Mouse (Mus musculus) bone marrow macrophage, adult 2 months (primary cell): Measurements from ENCODE around the gene Mapk3. TPM values are rescaled to one million over a fixed set of nuclear protein-coding genes. Genes with fewer than 3 reads are reported as not detected.

Experiments used
- H3K27ac ChIP-seq: 2 replicates; pipeline ENCODE4 v1.5.1; 2012; ENCODE audit warnings: low read depth, low read length; ENCODE audit not compliant: insufficient read depth
- H3K4me1 ChIP-seq: 2 replicates; pipeline ENCODE4 v1.6.1; 2012; ENCODE audit warnings: low read length; ENCODE audit not compliant: control insufficient read depth, insufficient read depth
- H3K4me3 ChIP-seq: 2 replicates; pipeline ENCODE4 v1.5.1; 2012; ENCODE audit warnings: mild to moderate bottlenecking, low read length, moderate library complexity; ENCODE audit not compliant: insufficient read depth
- CTCF ChIP-seq: IDR thresholded peaks from 2 replicates; pipeline ENCODE4 v1.5.1; 2012; ENCODE audit warnings: low read depth, mild to moderate bottlenecking, low read length, moderate library complexity
- POLR2A ChIP-seq: IDR thresholded peaks from 2 replicates; pipeline ENCODE4 v1.6.1; 2012; ENCODE audit warnings: mild to moderate bottlenecking, low read depth, low read length, borderline replicate concordance
- polyA plus RNA-seq: library from polyadenylated mRNA; stranded (reverse); fragments of >200 nt; gene quantifications from 2 replicates; pipeline ENCODE4 v1.2.4, GENCODE M21; 2012; ENCODE audit not compliant: missing spikeins, insufficient read depth, insufficient read length

Mapk3 gene
- polyA plus RNA-seq, 1 experiment = 390 TPM

DNA sequence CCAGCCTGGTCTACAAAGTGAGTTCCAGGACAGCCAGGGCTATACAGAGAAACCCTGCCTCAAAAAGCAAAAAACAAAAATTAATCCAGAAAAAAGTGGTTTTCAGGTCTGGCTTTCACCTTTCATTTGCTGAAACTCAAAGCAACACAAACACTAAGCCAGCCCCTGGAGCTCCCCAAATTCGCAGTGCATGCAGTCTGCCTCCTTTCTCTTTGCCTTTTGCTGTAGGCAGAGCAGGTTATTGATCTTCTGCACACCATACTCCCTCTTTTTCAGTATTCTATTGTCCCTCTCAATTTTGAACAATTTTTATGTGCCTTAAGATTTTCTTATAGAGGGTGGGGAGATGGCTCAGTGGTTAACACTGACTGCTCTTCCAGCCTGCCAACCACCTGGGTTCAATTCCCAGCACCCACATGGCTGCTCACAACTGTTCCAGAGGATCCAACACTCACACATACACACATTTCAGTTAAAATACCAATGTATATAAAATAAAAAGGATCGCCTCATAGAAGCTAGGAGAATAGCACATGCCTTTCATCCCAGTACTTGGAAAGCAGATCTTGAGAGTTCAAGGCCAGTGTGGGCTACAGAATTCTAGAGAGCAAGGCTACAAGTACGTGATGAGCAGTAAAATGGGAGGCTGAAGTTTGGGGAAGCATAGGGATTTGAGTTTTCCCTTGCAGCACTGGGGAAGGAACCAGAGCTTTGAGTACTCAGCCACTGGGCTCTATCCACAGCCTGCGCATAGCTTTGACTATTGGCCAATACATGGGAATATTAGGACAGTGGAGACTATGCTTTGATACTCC, 34.3 kb downstream of the Mapk3 start:
- Histone ChIP-seq H3K27ac (0 out of 2 replicates have a peak overlapping the region, but pooled peaks have one; percentile 6), H3K4me3 (no peak overlapping the region), H3K4me1 (peaks cover 9% of the 10 kb centered on the region)
- no peak for TF ChIP-seq CTCF
- TF ChIP-seq POLR2A = no peak

DNA sequence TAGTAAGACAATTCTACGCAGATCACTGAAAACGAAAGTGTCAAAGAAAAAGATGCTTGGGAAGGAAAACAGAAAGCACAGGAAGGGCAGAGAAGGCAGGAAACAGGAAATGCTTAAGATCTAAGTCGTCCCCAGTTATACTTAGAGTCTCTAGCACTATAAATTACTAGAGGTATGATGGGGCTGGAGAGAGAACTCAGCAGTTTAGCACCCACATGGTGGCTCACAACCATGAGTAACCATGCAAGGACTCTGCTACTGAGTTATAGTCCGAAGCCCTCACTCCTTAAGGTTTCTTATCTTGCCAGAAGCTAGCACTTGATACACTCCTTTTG, 34.8 kb downstream of the Mapk3 start:
- TF ChIP-seq CTCF = no peak
- no peak for TF ChIP-seq POLR2A
- 0 out of 2 replicates have a peak overlapping the region, but pooled peaks have one; percentile 13 for H3K27ac ChIP-seq
- H3K4me3 ChIP-seq = no peak overlapping the region
- peaks cover 9% of the 10 kb centered on the region for H3K4me1 ChIP-seq

DNA sequence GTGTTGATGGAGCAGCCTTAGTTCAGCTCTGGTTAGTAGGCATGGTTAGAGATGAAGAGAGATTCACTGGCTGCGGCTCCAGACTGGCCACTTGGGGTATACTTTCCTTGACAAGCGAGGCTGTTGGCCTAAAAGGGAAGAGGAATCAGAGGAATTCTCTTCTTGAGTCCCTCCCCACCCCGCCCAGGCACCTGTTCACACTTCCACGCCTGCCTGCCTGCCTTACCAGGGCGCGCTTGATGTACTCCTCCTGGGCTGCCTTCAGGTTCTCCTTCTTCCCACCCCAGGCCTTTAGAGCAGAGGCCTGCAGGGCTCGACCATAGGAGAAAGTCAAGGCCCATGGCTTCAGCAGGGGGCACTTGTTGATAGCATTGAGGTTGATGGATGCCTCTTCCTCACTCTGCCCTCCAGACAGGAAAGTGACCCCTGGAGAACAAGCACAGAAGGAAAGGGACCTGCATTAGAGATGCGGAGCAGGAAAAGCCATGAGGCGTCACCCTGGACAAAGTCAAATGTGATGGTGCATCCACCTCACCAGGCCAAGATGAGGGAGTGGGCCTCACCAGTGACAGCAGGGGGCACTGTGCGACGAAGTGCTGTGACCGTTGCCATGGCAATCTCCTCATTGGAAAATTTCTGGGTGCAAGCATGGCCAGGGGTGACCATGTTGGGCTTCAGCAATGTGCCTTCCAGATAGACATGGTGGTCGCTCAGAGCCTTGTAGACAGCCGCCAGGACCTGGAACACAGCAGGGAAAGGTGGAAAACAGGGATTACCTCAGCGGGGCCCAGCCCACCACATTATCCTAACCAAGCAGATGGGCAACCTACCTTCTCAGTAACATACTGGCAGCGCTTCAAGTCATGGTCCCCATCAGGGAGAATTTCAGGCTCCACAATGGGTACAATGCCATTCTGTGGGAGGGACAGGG, 36.3 kb downstream of the Mapk3 start:
- Histone ChIP-seq H3K27ac (no peak overlapping the region), H3K4me1 (peaks cover 13% of the 10 kb centered on the region), H3K4me3 (peak overlapping the region; percentile 6; the same call in 1 of the 2 replicates)
- TF ChIP-seq POLR2A = no peak
- TF ChIP-seq CTCF = no peak

DNA sequence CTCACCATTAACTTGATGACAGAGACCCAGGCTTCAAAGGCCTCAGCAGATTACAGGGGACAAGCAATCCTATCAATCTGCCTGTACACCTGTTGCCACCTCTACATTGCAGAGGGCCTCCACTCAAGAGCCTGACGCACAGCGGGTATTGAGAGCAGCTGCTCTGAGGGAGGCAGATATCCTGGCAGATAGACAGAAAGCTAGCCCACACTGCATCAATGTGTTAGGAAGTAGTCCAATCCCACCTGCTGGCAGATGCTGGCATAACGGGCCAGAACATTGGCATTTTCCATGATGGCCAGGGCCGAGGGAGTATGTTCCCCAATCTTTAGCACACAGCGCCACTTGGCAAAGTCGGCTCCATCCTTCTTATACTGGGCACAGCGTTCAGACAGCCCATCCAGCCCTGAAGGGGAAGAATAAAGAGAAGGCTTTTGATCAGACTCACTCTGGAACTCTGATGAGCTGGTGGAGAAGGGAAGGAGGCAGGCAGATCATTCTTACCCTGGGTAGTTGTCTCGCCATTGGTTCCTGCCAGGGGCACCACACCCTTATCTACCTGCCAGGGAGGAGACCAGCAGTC, 37.0 kb downstream of the Mapk3 start:
- peaks cover 18% of the 10 kb centered on the region for H3K4me1 ChIP-seq
- TF ChIP-seq POLR2A = no peak
- TF ChIP-seq CTCF = no peak; the same call in 1 of the 2 replicates
- peak overlapping the region; percentile 74 for H3K4me3 ChIP-seq
- H3K27ac ChIP-seq = no peak overlapping the region

DNA sequence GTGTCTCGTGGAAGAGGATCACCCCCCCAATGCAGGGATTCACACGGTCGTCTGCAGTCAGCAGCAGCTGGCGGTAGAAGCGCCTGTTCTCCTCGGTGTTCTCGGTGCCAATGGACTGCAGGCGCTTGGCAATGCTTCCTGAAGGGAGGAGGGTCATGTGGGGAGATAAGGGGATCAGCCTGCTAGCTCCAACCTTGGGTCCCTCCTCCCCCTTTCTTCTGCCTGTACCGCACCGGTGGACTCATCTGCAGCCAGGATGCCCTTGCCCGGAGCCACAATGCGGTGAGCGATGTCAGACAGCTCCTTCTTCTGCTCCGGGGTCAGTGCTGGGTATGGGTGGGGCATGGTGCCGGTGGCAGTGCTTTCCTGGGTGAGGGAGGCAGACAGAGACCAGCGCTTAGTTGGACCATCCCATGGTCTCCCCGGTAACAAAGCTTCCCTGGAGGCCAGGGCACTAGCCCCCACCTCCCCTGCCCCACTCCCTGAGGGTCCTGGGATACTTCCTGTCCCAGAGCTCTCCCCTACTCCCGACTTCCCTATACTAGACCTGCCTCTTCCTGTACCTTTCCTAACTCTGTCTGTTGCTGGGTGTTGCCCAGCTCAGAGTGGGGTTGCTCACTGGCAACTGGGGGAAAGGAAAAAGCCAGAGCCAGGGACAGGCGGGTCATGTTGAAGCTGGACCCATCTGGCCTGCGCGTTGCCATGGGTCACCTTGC, 38.2 kb downstream of the Mapk3 start, which contains the start of gene Fam57b:
Fam57b (plus strand) TSS at position 258 of the 716 bp plus-strand sequence.
- Histone ChIP-seq H3K27ac (peak within 1 kb of the TSS; percentile 87), H3K4me1 (peaks cover 29% of the 10 kb centered on the region), H3K4me3 (peak within 1 kb of the TSS; percentile 74)
- TF ChIP-seq CTCF = no peak
- TF ChIP-seq POLR2A = no peak

DNA sequence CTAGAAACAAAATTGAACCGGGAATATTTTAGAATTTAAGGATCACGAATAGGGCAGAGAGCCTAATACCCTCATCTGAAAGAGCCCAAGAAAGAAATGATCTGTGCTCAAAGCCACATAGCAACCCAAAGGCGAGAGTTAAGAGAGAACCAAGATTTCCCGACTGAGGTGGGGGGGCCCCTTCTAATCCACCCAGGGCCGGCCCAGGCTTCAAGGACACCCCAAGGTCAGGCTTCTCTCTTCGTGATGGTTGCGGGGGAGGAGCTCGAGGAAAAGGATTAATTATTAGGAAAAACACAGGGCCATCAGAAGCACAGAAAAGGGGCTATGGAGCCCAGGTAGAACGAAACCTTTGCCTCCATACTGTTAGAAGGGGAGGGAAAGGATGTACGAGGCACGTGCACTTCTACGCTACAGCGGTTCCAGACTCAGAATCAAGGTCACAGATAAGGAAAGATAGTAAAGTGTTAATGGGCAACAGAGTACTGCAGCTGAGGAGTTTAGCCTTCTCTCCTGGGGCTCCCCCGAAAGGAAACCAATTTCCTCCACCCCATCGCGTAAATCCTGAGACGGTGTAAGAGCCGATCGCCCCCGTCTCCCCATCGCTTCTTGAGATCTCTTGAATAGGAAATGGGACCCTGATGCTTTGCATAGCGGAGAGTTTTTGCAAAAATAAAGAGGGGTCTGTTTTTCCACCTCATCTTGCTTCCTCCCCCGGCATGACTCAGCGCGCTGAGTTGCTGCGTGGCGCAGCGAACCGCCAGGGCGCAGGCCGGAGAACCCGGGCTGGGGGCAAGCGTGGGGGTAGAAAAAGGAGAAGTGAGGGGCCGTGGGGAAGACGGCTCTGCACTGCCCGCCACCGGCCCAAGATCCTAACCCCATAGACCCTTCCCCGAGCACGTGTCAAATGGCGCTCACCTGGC, 39.0 kb downstream of the Mapk3 start:
- TF ChIP-seq POLR2A (no peak), CTCF (no peak)
- H3K4me1 ChIP-seq = peaks cover 37% of the 10 kb centered on the region
- H3K27ac ChIP-seq = peak overlapping the region; percentile 87
- H3K4me3 ChIP-seq = peak overlapping the region; percentile 74

DNA sequence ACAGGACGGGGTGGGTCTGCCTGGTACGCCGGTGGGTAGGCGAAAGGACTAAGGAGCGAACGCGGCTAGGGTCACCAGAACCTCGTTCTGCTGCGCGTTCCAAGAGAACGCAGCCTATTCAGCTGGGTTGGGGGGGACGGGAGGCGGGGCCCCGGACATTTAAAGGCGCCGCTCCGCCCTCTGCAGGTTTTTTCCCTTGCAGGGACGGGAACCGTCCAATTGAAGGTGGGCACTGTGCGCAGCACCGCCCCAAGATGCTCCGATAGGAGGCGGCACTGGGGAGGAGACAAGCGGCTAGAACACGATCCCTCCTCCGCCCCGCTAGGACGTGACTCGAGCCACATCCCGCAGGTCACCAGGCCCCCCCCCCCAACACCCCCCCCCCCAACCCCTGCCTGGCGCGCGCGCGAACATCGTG, 39.7 kb downstream of the Mapk3 start:
- Histone ChIP-seq H3K4me3 (peak overlapping the region; percentile 74), H3K4me1 (peaks cover 42% of the 10 kb centered on the region), H3K27ac (peak overlapping the region; percentile 89)
- TF ChIP-seq POLR2A = peak; percentile 59; the same call in 1 of the 2 replicates
- TF ChIP-seq CTCF = no peak
